Mouse (Mus musculus): ENCODE data around the gene Pex11a. TPM values are rescaled to one million over a fixed set of nuclear protein-coding genes. Genes with fewer than 3 reads are reported as not detected.

Pex11a gene
- polyA plus RNA-seq, 1 experiment from 2014 or later: 17.5 TPM

- ChIA-PET POLR2A (interaction anchor here (0.9 kb wide), 1 partner anchor 13 kb away, joined by 3 read pairs; no protein-coding TSS in a partner anchor), CTCF (interaction anchor here (1.0 to 1.9 kb wide), 2 partner anchors 14 to 38 kb away, joined by 3 to 7 read pairs; no protein-coding TSS in a partner anchor)
- in situ Hi-C loops (cut with MboI; ENCODE audit: low pct_unique_long_range_greater_than_20kb): no loop called here
- DNase-seq (ENCODE audit: low read depth, low spot score): no peak
- ATAC-seq: peak; percentile 79
- no peak for TF ChIP-seq CTCF (IDR thresholded peaks at IDR 0.05)
- no peaks in the 10 kb centered on the region for H3K27me3 ChIP-seq
Observed at GRCm38 (mm10) chr7:79715187-79715981, 27.5 kb downstream of the Pex11a start, which contains the start of gene Kif7. TSS of gene Kif7 (minus strand) at chr7:79715720.

- ATAC-seq: no peak
- CTCF ChIA-PET: no interaction called here
Observed at GRCm38 (mm10) chr7:79710831-79711230, 32.1 kb downstream of the Pex11a start.

GRCm38 (mm10) chr7:79710130-79710607 lies 32.8 kb downstream of the Pex11a start:
- ATAC-seq (no peak), DNase-seq (ENCODE audit: low read depth, low spot score) (no peak)
- no peak for TF ChIP-seq CTCF (IDR thresholded peaks at IDR 0.05)
- no peaks in the 10 kb centered on the region for H3K27me3 ChIP-seq
- ChIA-PET CTCF (no interaction called here), POLR2A (no interaction called here)
- in situ Hi-C loops (cut with MboI; ENCODE audit: low pct_unique_long_range_greater_than_20kb): no loop called here

More at GRCm38 (mm10) chr7:79710831-79711230, 32.1 kb downstream of the Pex11a start:
- DNase-seq (ENCODE audit: low read depth, low spot score): no peak
- H3K27me3 ChIP-seq: no peaks in the 10 kb centered on the region
- TF ChIP-seq CTCF (IDR thresholded peaks at IDR 0.05): no peak
- in situ Hi-C loops (cut with MboI; ENCODE audit: low pct_unique_long_range_greater_than_20kb): no loop called here
- POLR2A ChIA-PET: no interaction called here

- TF ChIP-seq CTCF (IDR thresholded peaks at IDR 0.05): no peak
- POLR2A ChIA-PET: no interaction called here
- no peaks in the 10 kb centered on the region for H3K27me3 ChIP-seq
- CTCF ChIA-PET: interaction anchor here (1.7 kb wide), 1 partner anchor 18 kb away, joined by 4 read pairs; no protein-coding TSS in a partner anchor
- in situ Hi-C loops (cut with MboI; ENCODE audit: low pct_unique_long_range_greater_than_20kb): no loop called here
- DNase-seq (ENCODE audit: low read depth, low spot score): no peak
- no peak for ATAC-seq
Observed at GRCm38 (mm10) chr7:79705210-79705609, 37.7 kb downstream of the Pex11a start.

GRCm38 (mm10) chr7:79702755-79703154 lies 40.2 kb downstream of the Pex11a start:
- DNase-seq (ENCODE audit: low read depth, low spot score): no peak
- ATAC-seq: no peak
- POLR2A ChIA-PET: no interaction called here
- in situ Hi-C loops (cut with MboI; ENCODE audit: low pct_unique_long_range_greater_than_20kb): no loop called here
- CTCF ChIA-PET: interaction anchor here (0.8 to 6.2 kb wide), 4 partner anchors 10 to 25 kb away, joined by 3 to 32 read pairs (median 5); partner anchors contain the start of gene Kif7
- no peak for TF ChIP-seq CTCF (IDR thresholded peaks at IDR 0.05)
- H3K27me3 ChIP-seq: no peaks in the 10 kb centered on the region

- ATAC-seq (no peak), DNase-seq (ENCODE audit: low read depth, low spot score) (no peak)
- H3K27me3 ChIP-seq: no peaks in the 10 kb centered on the region
- TF ChIP-seq CTCF (IDR thresholded peaks at IDR 0.05): no peak
- in situ Hi-C loops (cut with MboI; ENCODE audit: low pct_unique_long_range_greater_than_20kb): no loop called here
- ChIA-PET POLR2A (no interaction called here), CTCF (no interaction called here)
Observed at GRCm38 (mm10) chr7:79696495-79696894, 46.4 kb downstream of the Pex11a start.

Other genes starting within 250 kb of the Pex11a start
- 0.04 TPM for gene Rhcg, start 125.5 kb downstream of the Pex11a start, polyA plus RNA-seq (2021)
- 5.1 TPM for gene Ticrr, start 82.9 kb downstream of the Pex11a start, polyA plus RNA-seq (2021)
- 9.6 TPM for gene Kif7, start 27.4 kb downstream of the Pex11a start, polyA plus RNA-seq (2021)
- 0.06 TPM for gene Plin1, start 10.2 kb downstream of the Pex11a start, polyA plus RNA-seq (2021)
- gene Wdr93, start within 50 bp of the Pex11a start, polyA plus RNA-seq (2021): 2.1 TPM
- gene Mesp1, start 50.7 kb upstream of the Pex11a start, polyA plus RNA-seq (2021): not detected
- gene Mesp2, start 67.6 kb upstream of the Pex11a start, polyA plus RNA-seq (2021): 0.15 TPM
- 14.9 TPM for gene Anpep, start 117.9 kb upstream of the Pex11a start, polyA plus RNA-seq (2021)
- gene Ap3s2, start 177.5 kb upstream of the Pex11a start, polyA plus RNA-seq (2021): 32.7 TPM
- gene Arpin, start 192.2 kb upstream of the Pex11a start, polyA plus RNA-seq (2021): 37.3 TPM